Mouse (Mus musculus) cerebellum, postnatal 10 days (tissue): Measurements from ENCODE around the gene Mta2.
"Not testable (repeated sequence)": the region's sequence is repeated elsewhere in the genome, so short reads cannot be mapped to it uniquely, and the experiment has no call there.

Source experiments
- DNase-seq, 2 experiments: peaks; one replicate each; pipeline ENCODE4 v3.0.0; 2021; ENCODE audit warnings: mixed read lengths in 2 of 2

Mta2 gene

DNA sequence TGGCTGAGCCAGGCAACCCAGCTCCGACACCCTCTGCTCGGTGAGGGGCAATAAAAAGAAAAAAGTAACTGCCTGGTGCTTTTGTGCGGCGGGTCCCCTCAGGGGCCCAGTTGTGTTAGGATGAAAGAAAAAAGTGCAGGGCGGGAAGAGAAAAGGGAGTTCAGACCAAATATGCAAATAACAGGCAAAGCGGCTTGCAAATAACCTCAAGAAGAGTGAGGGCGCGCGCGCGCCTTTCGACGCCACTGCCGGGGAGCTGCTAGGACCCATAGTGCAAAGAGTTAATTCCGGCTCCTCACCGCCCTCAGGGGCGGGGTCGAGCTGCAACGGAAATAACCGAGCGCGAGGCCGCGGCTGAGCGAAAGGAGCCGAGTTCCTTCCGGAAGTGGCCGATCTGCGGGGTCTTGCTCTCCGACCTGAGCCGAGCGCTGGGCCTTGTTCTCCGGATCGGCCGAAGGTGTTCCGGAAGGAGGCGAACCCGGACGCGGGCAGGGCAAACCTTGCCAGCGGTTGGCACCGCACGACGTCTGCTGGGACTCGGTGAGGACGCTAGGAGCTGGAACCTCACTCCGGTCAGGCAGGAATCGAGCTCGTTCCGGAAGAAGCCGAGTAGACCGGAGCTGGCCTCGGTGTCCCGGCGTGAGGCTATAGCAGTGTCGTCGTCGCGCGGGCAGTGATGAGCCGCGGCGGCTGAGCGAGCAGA lies at the start of gene Mta2:
Gene Mta2, plus strand, starts transcription at position 361 of the 703 bp plus-strand sequence.
- peak; percentile 99 to 100 for DNase-seq

DNA sequence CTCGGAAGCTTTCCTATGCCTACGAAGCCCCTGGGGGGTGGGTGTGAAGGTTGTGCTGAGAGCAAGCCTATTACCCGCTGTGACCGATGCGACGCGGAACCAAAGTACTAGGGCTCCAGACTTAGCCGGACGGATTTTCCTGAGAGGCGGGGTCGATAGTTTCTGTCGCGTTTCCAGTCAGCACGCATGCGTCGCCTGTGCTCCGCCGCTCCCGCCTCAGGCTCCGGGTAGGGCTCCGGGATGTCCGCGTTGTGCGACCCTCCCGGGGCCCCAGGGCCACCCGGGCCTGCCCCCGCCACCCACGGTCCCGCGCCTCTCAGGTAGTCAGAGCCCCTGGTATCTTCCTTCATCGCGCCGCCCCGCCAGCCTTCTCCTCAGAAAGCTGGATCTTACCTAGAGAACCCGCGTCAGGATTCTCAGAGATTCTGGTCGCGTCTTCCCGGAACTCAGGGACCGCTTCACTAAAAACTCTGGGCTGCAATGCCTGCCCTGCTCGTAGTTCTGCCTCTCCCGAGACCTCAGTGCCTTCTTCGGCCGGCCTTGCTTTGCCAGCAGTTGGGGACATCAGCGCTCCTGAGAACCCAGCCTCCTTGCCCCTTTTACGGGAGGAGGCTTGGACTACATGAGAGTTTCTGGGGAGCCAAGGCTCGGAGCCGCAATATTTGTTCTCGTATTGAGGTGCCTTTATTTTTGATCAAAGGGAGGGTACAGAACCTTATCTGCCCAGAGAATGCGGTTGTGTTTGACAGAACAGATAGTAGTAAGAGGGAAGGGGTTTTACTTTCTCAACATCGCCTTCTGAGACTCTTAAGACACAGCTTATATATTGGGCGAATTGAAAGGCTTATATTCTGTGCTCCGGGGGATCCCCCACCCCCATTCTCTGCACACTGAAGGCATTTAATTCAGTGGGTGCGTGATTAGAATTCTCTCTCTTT lies 48.6 kb upstream of the Mta2 start, which contains the start of gene Ints5:
Gene Ints5, plus strand, starts transcription at position 177 of the 938 bp plus-strand sequence.
- peak; percentile 89 to 92 for DNase-seq

DNA sequence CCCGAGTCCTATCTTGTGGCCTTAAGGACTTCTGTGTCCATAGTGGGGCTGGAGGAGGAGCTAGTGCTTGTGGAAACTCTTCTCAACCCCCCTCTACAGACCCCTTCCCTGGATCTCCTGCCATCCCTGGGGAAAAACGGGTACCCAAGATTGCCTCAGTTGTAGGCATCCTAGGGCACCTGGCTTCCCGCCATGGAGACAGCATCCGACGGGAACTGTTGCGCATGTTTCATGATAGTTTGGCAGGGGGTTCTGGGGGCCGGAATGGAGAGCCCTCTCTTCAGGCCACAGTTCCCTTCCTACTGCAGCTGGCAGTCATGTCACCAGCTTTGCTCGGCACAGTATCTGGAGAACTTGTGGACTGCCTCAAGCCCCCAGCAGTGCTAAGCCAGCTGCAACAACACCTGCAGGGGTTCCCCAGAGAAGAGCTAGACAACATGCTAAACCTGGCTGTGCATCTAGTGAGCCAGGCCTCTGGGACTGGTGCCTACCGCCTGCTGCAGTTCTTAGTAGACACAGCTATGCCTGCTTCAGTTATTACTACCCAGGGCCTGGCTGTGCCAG lies 46.2 kb upstream of the Mta2 start:
- peak; percentile 24 to 25 for DNase-seq

DNA sequence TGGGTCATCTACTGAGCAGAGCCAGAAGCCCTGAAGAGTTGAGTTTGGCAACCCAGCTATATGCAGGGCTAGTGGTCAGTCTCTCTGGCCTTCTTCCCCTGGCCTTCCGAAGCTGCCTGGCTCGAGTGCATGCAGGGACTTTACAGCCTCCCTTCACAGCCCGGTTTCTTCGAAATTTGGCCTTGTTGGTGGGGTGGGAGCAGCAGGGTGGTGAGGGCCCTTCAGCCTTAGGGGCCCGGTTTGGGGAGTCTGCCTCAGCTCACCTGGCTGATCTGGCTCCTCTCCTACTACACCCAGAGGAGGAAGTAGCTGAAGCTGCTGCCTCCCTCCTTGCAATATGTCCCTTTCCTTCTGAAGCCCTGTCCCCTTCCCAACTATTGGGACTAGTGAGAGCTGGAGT lies 45.4 kb upstream of the Mta2 start:
- DNase-seq: not testable (repeated sequence)

DNA sequence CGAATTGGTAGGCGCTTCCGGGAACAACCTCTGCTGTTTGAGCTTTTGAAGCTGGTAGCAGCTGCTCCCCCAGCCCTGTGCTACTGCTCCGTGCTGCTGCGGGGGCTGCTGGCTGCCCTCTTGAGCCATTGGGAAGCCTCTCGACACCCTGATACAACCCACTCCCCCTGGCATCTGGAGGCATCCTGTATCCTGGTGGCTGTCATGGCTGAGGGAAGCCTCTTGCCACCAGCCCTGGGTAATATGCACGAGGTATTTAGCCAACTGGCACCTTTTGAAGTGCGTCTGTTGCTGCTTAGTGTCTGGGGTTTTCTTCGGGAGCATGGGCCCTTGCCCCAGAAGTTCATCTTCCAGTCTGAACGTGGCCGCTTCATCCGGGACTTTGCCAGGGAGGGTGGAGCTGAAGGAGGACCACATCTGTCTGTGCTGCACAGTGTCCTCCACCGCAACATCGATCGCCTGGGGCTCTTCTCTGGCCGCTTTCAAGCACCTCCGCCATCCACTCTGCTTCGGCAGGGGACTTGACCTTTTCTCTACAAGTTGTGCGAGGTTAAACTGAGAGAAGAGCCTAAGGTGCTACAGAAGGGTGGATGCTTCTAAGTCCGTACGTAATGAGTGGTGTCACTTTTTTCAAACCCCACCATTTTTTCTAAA lies 44.3 kb upstream of the Mta2 start:
- DNase-seq: peak; percentile 69

DNA sequence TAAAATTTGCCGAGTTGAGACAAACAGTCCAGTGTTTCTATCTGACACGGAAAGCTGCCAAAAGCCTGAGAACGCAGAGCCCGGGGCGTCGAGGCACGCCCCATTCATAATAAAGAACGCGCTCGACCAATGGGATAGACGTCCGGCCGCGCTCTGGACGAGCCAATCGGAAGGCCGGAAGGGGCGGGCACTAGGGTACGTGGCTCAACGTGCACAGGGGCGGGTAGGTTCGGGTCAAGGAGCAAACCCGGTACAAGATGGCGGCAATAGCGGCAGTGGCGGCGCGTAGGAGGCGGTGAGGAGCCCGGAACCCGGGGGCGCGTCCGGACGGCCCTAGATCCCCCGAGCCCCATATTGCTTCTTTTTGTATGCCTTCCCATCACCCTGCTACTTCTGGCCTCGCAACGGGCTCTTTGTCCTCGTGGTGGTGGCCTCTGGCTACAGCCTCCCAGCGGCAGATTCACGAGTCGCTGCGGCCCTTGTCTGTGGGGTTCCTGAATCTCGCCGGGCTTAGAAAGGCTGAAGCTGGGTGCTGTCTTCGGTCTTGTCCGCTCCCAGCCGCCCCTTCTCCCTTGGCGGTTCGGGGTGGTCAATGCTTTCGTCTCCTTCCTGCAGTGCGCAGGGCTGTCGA lies 43.7 kb upstream of the Mta2 start, which contains the start of gene Ganab:
Gene Ganab, plus strand, starts transcription at position 207 of the 631 bp plus-strand sequence.
- DNase-seq: peak; percentile 95 to 97

DNA sequence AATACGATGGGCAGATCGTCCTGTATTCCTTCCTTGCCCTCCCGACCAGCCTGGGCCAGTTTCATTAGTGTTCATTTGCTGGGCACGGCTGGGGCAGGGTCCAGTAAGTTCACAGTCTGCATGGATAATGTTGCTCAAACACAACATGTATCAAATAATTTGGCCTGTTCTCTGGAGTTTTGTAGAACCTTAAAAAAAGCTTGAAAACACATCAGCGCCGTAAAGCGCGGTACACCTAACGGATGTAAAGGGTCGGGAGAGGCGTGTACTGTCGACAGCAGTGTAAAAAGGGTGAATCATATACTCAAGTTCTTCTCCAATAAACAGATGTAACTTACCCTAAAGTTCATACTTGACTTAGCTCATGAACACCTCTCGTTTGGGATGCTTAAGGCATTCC lies 43.1 kb upstream of the Mta2 start:
- no peak for DNase-seq

DNA sequence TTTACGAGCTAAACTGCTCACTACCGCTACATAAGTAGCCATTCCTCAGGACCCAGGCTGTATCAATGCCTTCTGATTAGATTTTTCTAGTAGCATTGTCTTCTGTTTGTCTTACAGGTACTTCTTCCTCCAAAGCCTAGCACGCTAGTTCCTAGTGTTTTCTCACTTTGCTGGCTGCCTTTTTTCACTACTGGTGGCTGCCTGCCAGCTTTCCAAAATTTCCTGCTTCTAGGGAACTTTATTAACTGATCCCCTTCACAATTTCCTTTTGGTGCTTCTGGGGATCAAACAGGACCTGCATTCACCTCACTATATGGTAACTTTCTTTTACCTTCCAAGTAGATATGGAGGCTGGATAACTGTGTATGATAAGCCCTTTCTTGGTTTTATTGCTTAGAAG lies 42.6 kb upstream of the Mta2 start:
- DNase-seq: no peak

DNA sequence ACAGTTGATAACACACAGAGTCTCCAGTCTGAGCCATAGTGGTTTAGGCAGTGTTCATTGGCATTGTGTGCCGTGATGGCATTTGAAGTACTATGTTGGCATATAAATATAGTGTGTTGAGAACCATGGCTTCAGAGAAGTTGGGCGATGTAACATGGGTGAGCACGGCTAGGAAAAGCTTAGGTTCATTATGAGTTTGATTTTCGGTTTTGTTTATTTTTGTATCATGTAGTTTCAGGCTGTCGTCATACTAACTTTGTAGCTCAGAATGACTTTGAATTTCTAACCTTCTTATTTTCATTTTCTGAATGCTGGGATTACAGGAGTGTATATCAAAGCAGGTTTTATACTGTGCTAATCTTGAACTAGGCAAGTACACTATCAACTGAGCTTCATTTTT lies 38.3 kb upstream of the Mta2 start:
- DNase-seq: no peak

DNA sequence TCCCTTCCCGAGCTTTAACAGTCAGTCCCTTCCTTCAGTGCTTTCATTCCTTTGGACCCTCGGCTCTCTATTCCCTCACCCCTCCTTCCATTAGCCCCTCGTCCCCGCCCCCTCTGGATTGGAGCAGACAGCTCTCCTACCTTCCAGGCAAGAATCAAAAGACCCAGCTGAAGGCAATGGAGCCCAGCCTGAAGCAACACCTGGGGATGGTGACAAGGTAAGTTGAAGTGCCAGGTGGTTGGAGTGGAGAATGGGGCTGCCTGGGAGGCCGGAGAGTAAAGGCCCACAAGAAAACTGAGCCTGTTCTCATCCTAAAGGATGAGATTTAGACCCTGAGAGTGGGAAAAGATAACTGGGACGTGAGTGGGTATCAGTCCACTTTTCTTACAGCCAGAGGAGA lies 33.1 kb upstream of the Mta2 start:
- DNase-seq: no peak

DNA sequence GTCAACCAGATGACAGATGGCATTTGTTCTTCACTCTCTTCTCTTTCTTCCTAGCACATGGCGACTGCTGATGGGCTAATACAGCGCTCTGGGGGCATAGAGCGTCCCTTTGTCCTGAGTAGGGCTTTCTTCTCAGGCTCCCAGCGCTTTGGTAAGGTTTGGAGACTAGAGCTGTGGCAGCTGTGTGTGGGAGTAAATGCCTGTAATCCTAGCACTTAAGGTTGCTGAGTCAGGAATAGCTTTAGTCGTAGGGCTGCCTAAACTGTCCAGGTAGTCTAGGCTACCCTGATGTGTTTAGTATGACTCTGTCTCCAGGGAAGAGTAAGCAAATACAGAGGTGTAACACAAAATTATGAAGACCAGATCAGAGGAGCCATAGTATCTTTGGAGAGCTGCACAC lies 29.9 kb upstream of the Mta2 start:
- DNase-seq: no peak

DNA sequence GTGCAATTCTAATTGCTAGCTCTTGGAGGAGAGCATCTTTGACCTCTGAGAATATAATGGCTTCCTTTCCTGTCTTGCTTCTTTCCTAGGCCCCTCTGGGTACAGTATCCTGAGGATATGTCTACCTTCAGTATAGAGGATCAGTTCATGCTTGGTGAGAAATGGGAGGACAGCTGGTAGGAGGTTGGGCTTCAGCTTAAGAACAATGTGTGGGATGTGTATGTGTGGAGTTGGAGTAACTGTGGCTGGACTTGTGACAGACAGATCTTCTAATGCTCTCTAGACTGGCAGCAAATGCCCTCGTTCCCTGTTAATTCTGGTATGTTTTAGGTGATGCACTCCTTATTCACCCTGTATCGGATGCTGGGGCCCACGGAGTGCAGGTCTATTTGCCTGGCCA lies 27.5 kb upstream of the Mta2 start:
- no peak for DNase-seq

DNA sequence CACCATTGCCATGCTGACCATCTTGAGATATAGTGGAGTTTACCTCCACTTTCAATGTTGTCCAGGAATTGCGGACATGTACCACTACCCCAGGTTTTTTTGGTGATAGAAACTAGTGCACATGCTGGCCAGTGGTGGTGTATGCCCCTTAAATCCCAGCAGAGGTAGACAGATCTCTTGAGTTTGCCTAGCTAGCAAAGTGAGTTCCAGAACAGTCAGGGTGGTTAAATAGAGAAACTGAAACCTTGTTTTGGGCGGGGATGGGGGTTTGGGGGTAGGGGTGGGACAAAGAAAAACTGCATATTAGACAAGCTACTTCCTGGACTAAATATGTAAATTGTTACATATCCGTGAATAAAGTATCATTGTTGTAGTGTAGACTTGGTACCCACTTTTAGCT lies 22.7 kb upstream of the Mta2 start:
- no peak for DNase-seq

DNA sequence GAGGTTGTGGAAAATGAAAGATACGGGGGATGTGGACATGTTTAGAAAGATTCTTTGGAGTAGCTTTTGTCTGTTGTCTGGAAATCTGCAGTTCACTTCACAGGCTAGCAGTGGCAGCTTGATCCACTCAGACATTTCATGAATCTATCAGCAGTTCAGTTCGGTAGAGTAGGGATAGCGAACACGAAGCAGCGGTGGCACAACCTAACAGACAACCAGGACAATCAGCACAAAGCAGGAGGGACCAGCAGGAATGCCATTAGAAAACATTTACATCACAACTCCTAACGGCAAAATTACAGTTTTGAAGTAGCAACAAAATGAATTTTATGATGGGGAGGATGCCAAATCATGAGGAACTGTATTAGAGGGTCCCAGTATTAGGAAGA lies 22.0 kb upstream of the Mta2 start:
- DNase-seq: no peak

DNA sequence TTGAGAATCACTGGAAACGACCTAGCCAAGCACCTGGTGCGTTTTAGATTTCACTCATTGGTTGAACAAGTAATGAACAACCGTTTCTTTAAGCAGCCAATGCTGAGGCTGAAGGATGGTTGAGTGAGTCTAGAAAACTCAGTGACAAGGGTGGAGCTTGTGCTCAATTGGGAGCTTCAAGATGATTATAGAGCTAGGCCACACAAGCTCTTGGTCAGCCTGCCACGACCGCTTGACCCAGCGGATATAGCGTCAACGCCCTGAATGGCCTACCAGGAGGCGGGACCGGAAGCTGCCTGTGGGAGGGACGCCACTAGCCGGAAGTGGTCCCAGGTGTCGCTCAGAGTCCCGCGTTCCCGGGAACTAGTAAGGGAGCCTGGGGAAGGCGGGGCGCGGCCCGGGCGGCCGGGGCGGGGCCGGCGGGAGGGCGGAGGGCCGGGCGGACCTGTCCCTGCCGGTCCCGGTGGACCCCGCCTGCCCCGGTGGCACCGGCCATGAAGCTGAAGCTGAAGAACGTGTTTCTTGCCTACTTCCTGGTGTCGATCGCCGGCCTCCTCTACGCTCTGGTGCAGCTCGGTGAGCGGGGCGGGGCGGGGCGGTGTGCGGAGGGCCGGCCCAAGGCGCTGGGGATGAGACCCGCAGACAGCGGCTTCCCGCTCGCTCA lies 21.5 kb upstream of the Mta2 start, which contains the start of gene B3gat3:
Gene B3gat3, plus strand, starts transcription at position 302 of the 664 bp plus-strand sequence.
- peak; percentile 96 to 97 for DNase-seq

DNA sequence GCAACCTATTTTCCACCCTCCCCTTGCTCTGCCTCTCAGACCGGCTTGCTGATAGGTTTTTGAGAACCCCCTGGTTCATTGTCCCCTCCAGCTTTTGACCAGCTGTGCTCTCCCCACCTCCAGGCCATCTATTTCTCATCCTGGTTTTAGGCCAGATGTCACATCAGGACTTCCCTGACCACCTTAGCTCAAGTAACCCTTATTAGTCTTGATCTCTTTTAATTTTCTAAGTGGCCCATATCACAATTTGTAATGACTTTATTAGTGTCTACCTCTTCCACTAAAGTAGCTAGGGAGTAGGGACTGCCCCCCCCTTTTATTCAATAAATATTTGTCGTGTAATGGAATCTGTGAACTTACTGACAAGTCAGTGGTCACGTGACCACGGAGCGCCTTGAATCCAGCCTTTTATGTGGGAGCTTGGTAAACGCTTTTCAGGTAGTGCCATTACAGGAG lies 20.8 kb upstream of the Mta2 start:
- peak in 1 of 2 experiments; percentile 31 for DNase-seq

DNA sequence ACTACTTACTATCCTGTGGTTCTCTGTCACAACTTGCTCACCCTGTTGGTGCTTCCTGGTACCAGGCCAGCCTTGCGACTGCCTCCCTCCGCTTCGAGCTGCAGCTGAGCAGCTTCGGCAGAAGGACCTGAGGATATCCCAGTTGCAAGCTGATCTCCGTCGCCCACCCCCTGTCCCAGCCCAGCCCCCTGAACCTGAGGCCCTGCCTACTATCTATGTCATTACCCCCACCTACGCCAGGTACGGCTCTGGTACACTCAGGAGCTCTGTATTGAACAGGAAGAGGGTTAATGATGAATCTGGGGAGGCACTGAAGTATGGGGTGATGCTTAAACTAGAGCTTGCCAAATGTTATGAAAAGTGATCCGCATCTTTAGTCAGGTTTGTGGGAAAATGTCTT lies 19.9 kb upstream of the Mta2 start:
- peak in 1 of 2 experiments; percentile 18 for DNase-seq

DNA sequence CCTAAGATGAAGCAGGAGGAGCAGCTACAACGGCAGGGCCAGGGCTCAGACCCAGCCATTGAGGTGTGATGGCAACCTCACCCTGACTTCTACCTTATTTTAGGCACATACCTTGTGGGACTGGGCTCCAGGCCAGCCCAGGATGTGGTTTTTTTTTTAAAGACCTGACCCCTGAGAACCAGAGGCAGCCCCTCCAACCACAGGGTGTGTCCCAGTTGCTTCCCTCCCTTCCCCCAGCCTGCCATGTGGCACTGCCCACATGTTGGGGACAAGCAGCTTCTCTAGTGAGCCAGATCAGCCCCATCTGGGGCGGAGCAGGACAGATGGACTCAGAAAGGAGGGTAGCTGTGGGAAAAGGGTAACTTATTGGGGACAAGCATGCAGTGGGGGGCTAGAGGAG lies 14.9 kb upstream of the Mta2 start:
- DNase-seq: no peak

DNA sequence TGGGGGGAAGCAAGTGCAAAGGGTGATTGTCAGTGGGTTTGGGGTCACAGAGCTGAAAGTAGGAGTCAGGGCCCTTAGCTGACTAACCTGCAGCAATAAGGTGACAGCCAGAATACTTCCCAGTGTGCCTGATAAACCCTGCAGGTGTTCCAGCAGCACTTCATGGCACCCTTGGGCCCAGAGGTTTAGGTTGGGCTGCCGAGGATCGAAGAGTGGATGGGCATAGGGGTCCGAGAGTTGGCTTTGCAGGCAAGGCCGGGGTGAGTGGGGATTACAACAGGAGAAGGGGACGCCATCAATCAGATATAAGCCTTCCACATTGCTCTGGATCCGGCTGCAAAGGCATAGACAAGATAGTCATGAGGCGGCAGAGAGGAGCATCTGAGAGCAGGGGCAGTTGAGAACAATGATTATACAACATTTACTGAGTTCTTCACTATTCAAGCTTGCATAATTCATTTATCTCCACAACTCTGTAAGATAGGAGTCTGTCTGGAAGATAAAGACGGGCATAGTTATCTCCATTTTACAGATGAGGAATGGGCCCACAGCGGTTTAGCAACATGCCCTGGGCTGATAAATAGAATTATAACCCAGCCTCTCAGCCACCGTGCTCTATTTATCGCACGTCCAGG lies 13.7 kb upstream of the Mta2 start:
- no peak for DNase-seq

DNA sequence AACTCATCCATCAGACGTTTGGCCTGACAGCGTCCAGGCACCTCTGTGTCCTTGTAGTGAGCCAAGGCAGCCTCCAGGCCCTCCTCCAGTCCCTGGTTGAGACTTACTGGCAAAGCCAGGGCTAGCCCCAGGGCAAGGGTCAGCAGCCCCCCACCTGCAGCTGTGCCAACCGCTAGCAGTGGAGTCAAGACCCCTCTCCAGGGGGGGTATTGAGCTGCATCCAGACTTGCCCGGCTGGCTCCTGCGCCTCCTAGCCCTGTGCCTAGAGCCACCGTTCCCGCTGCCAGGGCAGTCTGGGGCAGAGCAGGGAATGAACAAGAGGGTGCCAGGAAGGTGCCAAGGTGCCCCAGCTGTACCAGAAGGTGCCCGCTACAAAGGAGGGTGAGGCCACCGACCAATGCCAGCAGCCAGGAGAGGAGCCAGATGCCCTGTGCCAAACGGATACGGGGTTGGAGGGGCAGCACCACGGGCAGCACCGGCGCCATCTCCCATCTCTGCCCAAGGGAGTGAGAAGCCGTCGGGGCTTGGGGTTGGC lies 12.9 kb upstream of the Mta2 start:
- peak; percentile 76 to 83 for DNase-seq
